Mouse (Mus musculus): ENCODE measurements around the gene Rer1. TPM values are rescaled to one million over a fixed set of nuclear protein-coding genes. Genes with fewer than 3 reads are reported as not detected.

The Rer1 gene
- polyA plus RNA-seq, 1 experiment from 2014 or later = 297 TPM

GRCm38 (mm10) chr4:155042606-155043288 is 43.4 kb downstream of the Rer1 start:
- no peak for ATAC-seq

DNA sequence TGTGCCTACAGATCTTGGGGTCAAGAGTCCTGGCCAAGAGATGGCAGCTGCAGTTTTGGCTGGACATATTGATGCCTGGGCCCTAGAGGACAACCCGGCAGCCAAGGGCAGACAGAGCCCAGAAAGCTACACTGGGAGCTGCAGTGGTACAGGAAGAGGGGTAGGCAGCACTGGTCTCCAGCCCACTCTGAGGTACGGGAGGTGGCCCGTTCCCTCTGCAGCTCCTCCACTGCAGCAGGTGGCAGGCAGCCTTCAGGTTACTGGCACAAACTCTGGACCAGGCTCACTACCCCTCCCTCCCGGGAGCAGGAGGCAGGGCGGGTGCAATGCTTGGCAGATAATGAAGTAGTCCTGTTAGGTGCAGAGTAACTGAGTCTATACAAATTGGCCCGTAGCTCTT is 45.5 kb downstream of the Rer1 start:
- H3K4me2 ChIP-seq (replicated peaks; ENCODE audit: low read depth) = no peak overlapping the region
- peaks cover 8% of the 10 kb centered on the region; the same call in 1 of the 2 replicates for H3K27me3 ChIP-seq (replicated peaks; ENCODE audit: control insufficient read depth, insufficient read depth, low read length)
- H3K9ac ChIP-seq (ENCODE audit: low read depth, low read length) = no peak overlapping the region
- TF ChIP-seq CTCF (IDR thresholded peaks at IDR 0.05; ENCODE audit: low read depth) = no peak
- no peak overlapping the region for H3K4me3 ChIP-seq (ENCODE audit: low read depth, low read length)
- no peaks in the 10 kb centered on the region; the same call in 1 of the 2 replicates for H3K36me3 ChIP-seq (ENCODE audit: control insufficient read depth, insufficient read depth)
- H3K4me1 ChIP-seq (replicated peaks; ENCODE audit: control insufficient read depth, insufficient read depth, low read length) = no peaks in the 10 kb centered on the region
- H3K9me3 ChIP-seq (ENCODE audit: control insufficient read depth) = no peaks in the 10 kb centered on the region
- ATAC-seq = no peak
- WGBS = 72% methylated on average over 6 of the region's 6 CpGs
- no peak overlapping the region for H3K27ac ChIP-seq (ENCODE audit: low read depth, low read length)

More at GRCm38 (mm10) chr4:155042606-155043288, 43.4 kb downstream of the Rer1 start:
- Histone ChIP-seq H3K27me3 (replicated peaks; ENCODE audit: control insufficient read depth, insufficient read depth, low read length) (peaks cover 8% of the 10 kb centered on the region; the same call in 1 of the 2 replicates), H3K4me2 (replicated peaks; ENCODE audit: low read depth) (peak overlapping the region; percentile 25), H3K36me3 (ENCODE audit: control insufficient read depth, insufficient read depth) (peaks cover 2% of the 10 kb centered on the region; the same call in 1 of the 2 replicates), H3K9ac (ENCODE audit: low read depth, low read length) (no peak overlapping the region), H3K9me3 (ENCODE audit: control insufficient read depth) (no peaks in the 10 kb centered on the region), H3K4me1 (replicated peaks; ENCODE audit: control insufficient read depth, insufficient read depth, low read length) (no peaks in the 10 kb centered on the region), H3K4me3 (ENCODE audit: low read depth, low read length) (0 out of 2 replicates have a peak overlapping the region, but pooled peaks have one; percentile 9), H3K27ac (ENCODE audit: low read depth, low read length) (no peak overlapping the region)
- no peak for TF ChIP-seq CTCF (IDR thresholded peaks at IDR 0.05; ENCODE audit: low read depth)
- 30% methylated on average over 60 of the region's 65 CpGs for WGBS

GRCm38 (mm10) chr4:155040197-155040596 is 46.0 kb downstream of the Rer1 start:
- 66% methylated on average over 9 of the region's 9 CpGs for WGBS

DNA sequence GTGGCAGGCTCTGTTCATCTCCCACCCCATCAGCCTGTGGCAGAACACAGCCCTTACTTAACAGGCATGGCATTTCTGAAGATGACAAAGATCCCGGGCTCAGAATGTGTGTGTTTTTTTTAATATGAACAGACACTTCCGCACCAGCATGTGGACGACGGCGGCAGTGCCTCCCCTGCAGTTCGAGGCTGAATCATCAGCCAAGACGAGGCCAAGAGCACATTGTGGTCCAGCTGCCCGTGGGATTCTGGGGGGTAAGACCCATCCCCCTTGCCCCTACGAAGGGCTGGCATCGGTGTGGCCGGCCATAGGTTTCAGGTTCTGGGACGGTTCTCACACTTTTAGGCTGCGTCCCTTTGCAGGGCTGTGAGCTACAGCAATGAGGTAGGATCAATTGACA is 51.4 kb downstream of the Rer1 start:
- H3K4me2 ChIP-seq (replicated peaks; ENCODE audit: low read depth) = no peak overlapping the region
- no peak overlapping the region for H3K9ac ChIP-seq (ENCODE audit: low read depth, low read length)
- 72% methylated on average over 13 of the region's 13 CpGs for WGBS
- H3K4me1 ChIP-seq (replicated peaks; ENCODE audit: control insufficient read depth, insufficient read depth, low read length) = no peaks in the 10 kb centered on the region
- no peak for TF ChIP-seq CTCF (IDR thresholded peaks at IDR 0.05; ENCODE audit: low read depth)
- no peaks in the 10 kb centered on the region for H3K9me3 ChIP-seq (ENCODE audit: control insufficient read depth)
- no peak overlapping the region for H3K27ac ChIP-seq (ENCODE audit: low read depth, low read length)
- ATAC-seq = no peak
- H3K27me3 ChIP-seq (replicated peaks; ENCODE audit: control insufficient read depth, insufficient read depth, low read length) = no peaks in the 10 kb centered on the region
- no peak overlapping the region for H3K4me3 ChIP-seq (ENCODE audit: low read depth, low read length)
- H3K36me3 ChIP-seq (ENCODE audit: control insufficient read depth, insufficient read depth) = no peaks in the 10 kb centered on the region; the same call in 1 of the 2 replicates

More at GRCm38 (mm10) chr4:155040197-155040596, 46.0 kb downstream of the Rer1 start:
- TF ChIP-seq CTCF (IDR thresholded peaks at IDR 0.05; ENCODE audit: low read depth) = no peak
- Histone ChIP-seq H3K36me3 (ENCODE audit: control insufficient read depth, insufficient read depth) (no peaks in the 10 kb centered on the region; the same call in 1 of the 2 replicates), H3K4me3 (ENCODE audit: low read depth, low read length) (no peak overlapping the region), H3K27ac (ENCODE audit: low read depth, low read length) (no peak overlapping the region), H3K9ac (ENCODE audit: low read depth, low read length) (no peak overlapping the region), H3K9me3 (ENCODE audit: control insufficient read depth) (no peaks in the 10 kb centered on the region), H3K4me1 (replicated peaks; ENCODE audit: control insufficient read depth, insufficient read depth, low read length) (no peaks in the 10 kb centered on the region), H3K27me3 (replicated peaks; ENCODE audit: control insufficient read depth, insufficient read depth, low read length) (peaks cover 8% of the 10 kb centered on the region; the same call in 1 of the 2 replicates), H3K4me2 (replicated peaks; ENCODE audit: low read depth) (no peak overlapping the region)
- no peak for ATAC-seq

DNA sequence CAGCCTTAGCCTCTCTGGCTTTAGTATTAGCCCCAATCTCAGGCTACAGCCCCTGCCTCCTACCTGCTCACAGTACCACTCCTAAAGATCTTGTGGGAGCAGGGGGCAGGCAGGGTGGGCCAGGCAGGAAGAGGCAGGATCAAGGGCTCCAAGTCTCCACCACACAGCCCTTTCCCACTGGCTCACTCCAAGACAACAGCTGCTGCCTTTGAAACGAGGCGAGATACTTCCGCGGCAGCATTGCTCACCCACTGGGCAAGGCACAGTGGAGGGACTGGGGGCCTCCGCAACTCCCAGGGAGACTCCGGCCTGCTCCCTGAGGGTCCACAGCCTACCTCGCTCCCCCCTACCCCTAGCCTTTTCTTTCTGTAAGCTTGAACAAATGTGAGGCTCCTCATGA is 52.0 kb downstream of the Rer1 start:
- ATAC-seq = no peak
- Histone ChIP-seq H3K9ac (ENCODE audit: low read depth, low read length) (no peak overlapping the region), H3K4me2 (replicated peaks; ENCODE audit: low read depth) (no peak overlapping the region), H3K4me3 (ENCODE audit: low read depth, low read length) (no peak overlapping the region), H3K9me3 (ENCODE audit: control insufficient read depth) (no peaks in the 10 kb centered on the region), H3K27me3 (replicated peaks; ENCODE audit: control insufficient read depth, insufficient read depth, low read length) (no peaks in the 10 kb centered on the region), H3K4me1 (replicated peaks; ENCODE audit: control insufficient read depth, insufficient read depth, low read length) (no peaks in the 10 kb centered on the region), H3K36me3 (ENCODE audit: control insufficient read depth, insufficient read depth) (no peaks in the 10 kb centered on the region; the same call in 1 of the 2 replicates), H3K27ac (ENCODE audit: low read depth, low read length) (no peak overlapping the region)
- 42% methylated on average over 7 of the region's 7 CpGs for WGBS
- no peak for TF ChIP-seq CTCF (IDR thresholded peaks at IDR 0.05; ENCODE audit: low read depth)

DNA sequence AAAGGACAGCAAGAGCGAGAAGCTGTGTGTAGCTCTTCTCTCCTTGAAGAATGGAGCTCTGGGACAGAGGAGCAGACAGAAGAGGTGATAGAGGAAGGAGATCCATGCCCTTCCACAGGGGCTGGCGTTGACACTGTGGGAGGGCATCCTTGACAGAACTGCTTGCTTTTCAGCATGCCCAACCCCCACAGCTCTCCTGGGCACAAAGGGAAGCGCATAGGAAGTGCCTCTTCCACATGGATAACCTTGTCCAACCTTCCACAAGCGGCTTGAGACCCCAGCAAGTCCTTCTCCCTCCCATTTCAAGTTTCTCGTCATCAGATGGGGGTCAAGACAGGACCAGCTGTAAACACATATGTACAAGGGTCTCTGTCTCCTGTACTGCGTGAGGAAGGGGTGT is 53.1 kb downstream of the Rer1 start:
- H3K27ac ChIP-seq (ENCODE audit: low read depth, low read length) = no peak overlapping the region
- no peak for ATAC-seq
- TF ChIP-seq CTCF (IDR thresholded peaks at IDR 0.05; ENCODE audit: low read depth) = no peak
- WGBS = 57% methylated on average over 6 of the region's 6 CpGs
- H3K4me2 ChIP-seq (replicated peaks; ENCODE audit: low read depth) = no peak overlapping the region
- H3K27me3 ChIP-seq (replicated peaks; ENCODE audit: control insufficient read depth, insufficient read depth, low read length) = no peaks in the 10 kb centered on the region
- no peaks in the 10 kb centered on the region for H3K9me3 ChIP-seq (ENCODE audit: control insufficient read depth)
- H3K36me3 ChIP-seq (ENCODE audit: control insufficient read depth, insufficient read depth) = no peaks in the 10 kb centered on the region
- no peak overlapping the region for H3K4me3 ChIP-seq (ENCODE audit: low read depth, low read length)
- no peak overlapping the region for H3K9ac ChIP-seq (ENCODE audit: low read depth, low read length)
- H3K4me1 ChIP-seq (replicated peaks; ENCODE audit: control insufficient read depth, insufficient read depth, low read length) = no peaks in the 10 kb centered on the region

Data from intestine, postnatal 0 days (tissue).